Mouse (Mus musculus) bone marrow, adult 2 months (tissue): ENCODE measurements at regions not wholly inside any gene's neighbourhood (a gene's known extent, or its start where the extent isn't known, plus 50 kb on each side); places are given as distances from the start of the nearest gene placed in this dataset.

Experiments
- CTCF ChIP-seq: fragments of 200-500 bp; IDR thresholded peaks from 2 replicates; pipeline ENCODE4 v1.5.1; 2011; ENCODE audit warnings: low read length, control low read depth; ENCODE audit not compliant: control insufficient read depth, insufficient read depth
- POLR2A ChIP-seq: fragments of 200-500 bp; IDR thresholded peaks from 2 replicates; pipeline ENCODE4 v1.6.1; 2011; ENCODE audit warnings: low read depth, mild to moderate bottlenecking, control low read depth, low read length, borderline replicate concordance; ENCODE audit not compliant: control insufficient read depth

GRCm38 (mm10) chr3:21986164-21986892, 90.1 kb upstream of the Tbl1xr1 start:
- no peak for TF ChIP-seq POLR2A
- no peak for TF ChIP-seq CTCF
